Comparison of ENCODE assay signal across 8 mouse cellular contexts in the genomic region with DNA sequence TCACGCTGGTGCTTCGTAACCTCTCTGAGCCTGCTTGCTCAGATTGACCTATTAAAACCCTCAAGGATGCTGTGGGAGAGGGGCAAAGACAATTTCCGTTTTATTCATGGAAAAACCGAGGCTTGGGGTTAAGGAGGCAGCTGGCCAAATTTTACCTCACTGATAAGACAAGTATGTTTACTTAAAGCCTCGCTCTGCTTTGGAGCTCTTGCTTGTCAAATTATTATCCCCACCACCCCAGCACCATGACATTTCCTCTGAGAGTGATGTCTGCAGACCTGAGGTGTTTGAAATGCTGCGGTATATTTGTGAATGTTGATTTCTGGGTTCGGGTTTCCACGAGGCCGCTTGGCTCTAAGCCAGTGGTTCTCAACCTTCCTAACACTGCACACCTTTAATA. TPM values are rescaled to one million over a fixed set of nuclear protein-coding genes. Genes with fewer than 3 reads are reported as not detected.
DNase-seq lines count a peak whose midpoint lies in the region; ATAC-seq and TF ChIP-seq lines count a peak whose summit lies in the region.

No protein-coding gene starts in this region.

- H3K4me1 ChIP-seq in kidney, embryonic 16.5 days (ENCODE audit: insufficient read depth, low read length) = peaks cover 25% of the 10 kb centered on the region
- peaks cover 8% of the 10 kb centered on the region; the same call in 1 of the 2 replicates for H3K4me1 ChIP-seq in embryonic fibroblast, embryonic 13.5 days (ENCODE audit: control insufficient read depth, insufficient read depth, low read length)
- H3K4me1 ChIP-seq in intestine, embryonic 16.5 days (ENCODE audit: control insufficient read depth, insufficient read depth, low read length) = peaks cover 18% of the 10 kb centered on the region
- peaks cover 21% of the 10 kb centered on the region for H3K4me1 ChIP-seq in neural tube, embryonic 14.5 days (ENCODE audit: control insufficient read depth, insufficient read depth, low read length)

- H3K36me3 ChIP-seq in kidney, embryonic 16.5 days (ENCODE audit: insufficient read depth, low read length) = peaks cover 13% of the 10 kb centered on the region
- H3K36me3 ChIP-seq in intestine, embryonic 16.5 days (ENCODE audit: control insufficient read depth, insufficient read depth, low read length) = no peaks in the 10 kb centered on the region
- peaks cover 5% of the 10 kb centered on the region; the same call in 1 of the 2 replicates for H3K36me3 ChIP-seq in neural tube, embryonic 14.5 days (ENCODE audit: control insufficient read depth, insufficient read depth, low read length)

- peak overlapping the region; percentile 66 for H3K4me2 ChIP-seq in kidney, embryonic 16.5 days (replicated peaks; ENCODE audit: low read depth, low read length)
- peak overlapping the region; percentile 93 for H3K4me2 ChIP-seq in intestine, embryonic 16.5 days (ENCODE audit: low read depth, low read length)
- peak overlapping the region; percentile 91 for H3K4me2 ChIP-seq in neural tube, embryonic 14.5 days (ENCODE audit: low read depth, low read length)

- H3K9ac ChIP-seq in kidney, embryonic 16.5 days (replicated peaks; ENCODE audit: low read length) = no peak overlapping the region
- H3K9ac ChIP-seq in intestine, embryonic 16.5 days (ENCODE audit: low read depth, low read length) = no peak overlapping the region
- no peak overlapping the region for H3K9ac ChIP-seq in neural tube, embryonic 14.5 days (replicated peaks; ENCODE audit: low read depth, low read length)

- TF ChIP-seq POLR2A in embryonic fibroblast, embryonic 13.5 days (IDR thresholded peaks at IDR 0.05; ENCODE audit: low read depth, low read length) = no peak

- no peak for DNase-seq in kidney, adult 8-10 months
- DNase-seq in thymus, adult 18-20 months = no peak
- DNase-seq in testis, postnatal 10 days (ENCODE audit: low spot score) = no peak

- H3K27ac ChIP-seq in kidney, embryonic 16.5 days (ENCODE audit: low read length) = 0 out of 2 replicates have a peak overlapping the region, but pooled peaks have one; percentile 7
- no peak overlapping the region for H3K27ac ChIP-seq in embryonic fibroblast, embryonic 13.5 days (ENCODE audit: insufficient read depth, low read length)
- no peak overlapping the region for H3K27ac ChIP-seq in intestine, embryonic 16.5 days (ENCODE audit: low read length)
- no peak overlapping the region for H3K27ac ChIP-seq in neural tube, embryonic 14.5 days (ENCODE audit: low read depth, low read length)

- ATAC-seq in kidney, embryonic 16.5 days (ENCODE audit: low FRiP score, low TSS enrichment) = no peak
- no peak for ATAC-seq in intestine, embryonic 16.5 days
- ATAC-seq in neural tube, embryonic 14.5 days (ENCODE audit: low read depth) = no peak
- no peak for ATAC-seq in activated CD4-positive, CD25-positive, alpha-beta regulatory T cell, adult 4 months

- no peaks in the 10 kb centered on the region for H3K27me3 ChIP-seq in kidney, embryonic 16.5 days (ENCODE audit: insufficient read depth, low read length)
- H3K27me3 ChIP-seq in intestine, embryonic 16.5 days (replicated peaks; ENCODE audit: control insufficient read depth, insufficient read depth, low read length) = no peaks in the 10 kb centered on the region
- no peaks in the 10 kb centered on the region for H3K27me3 ChIP-seq in neural tube, embryonic 14.5 days (ENCODE audit: control insufficient read depth, insufficient read depth, low read length)

- peaks cover 3% of the 10 kb centered on the region; the same call in 1 of the 2 replicates for H3K9me3 ChIP-seq in kidney, embryonic 16.5 days (ENCODE audit: low read length)
- H3K9me3 ChIP-seq in intestine, embryonic 16.5 days (ENCODE audit: control insufficient read depth, low read length) = no peaks in the 10 kb centered on the region
- no peaks in the 10 kb centered on the region for H3K9me3 ChIP-seq in neural tube, embryonic 14.5 days (ENCODE audit: control insufficient read depth, low read length)

- 39% methylated on average over 9 of the region's 9 CpGs for WGBS in kidney, embryonic 16.5 days
- 38% methylated on average over 9 of the region's 9 CpGs for WGBS in intestine, embryonic 16.5 days
- WGBS in neural tube, embryonic 14.5 days = 71% methylated on average over 9 of the region's 9 CpGs

- peak overlapping the region; percentile 88 for H3K4me3 ChIP-seq in kidney, embryonic 16.5 days (ENCODE audit: low read length)
- peak overlapping the region; percentile 90; the same call in 1 of the 2 replicates for H3K4me3 ChIP-seq in embryonic fibroblast, embryonic 13.5 days (ENCODE audit: insufficient read depth, low read length)
- H3K4me3 ChIP-seq in intestine, embryonic 16.5 days (ENCODE audit: low read length) = peak overlapping the region; percentile 2
- peak overlapping the region; percentile 75; the same call in 1 of the 2 replicates for H3K4me3 ChIP-seq in neural tube, embryonic 14.5 days (ENCODE audit: low read depth, low read length)

- no peak for TF ChIP-seq CTCF in embryonic fibroblast, embryonic 13.5 days (IDR thresholded peaks at IDR 0.05; ENCODE audit: borderline replicate concordance, insufficient read depth, low read length)

RNA-seq across cellular contexts. Expression of gene Cand2, which starts 2.0 kb away (rescaled TPM):
- polyA plus RNA-seq in kidney, embryonic 16.5 days (2015; fragmentation: Nextera tagmentation; extraction: Ambion mirVana) = 36.8 and 40.1 TPM in 2 replicates
- polyA plus RNA-seq in embryonic fibroblast, embryonic 13.5 days (2011; ENCODE audit: insufficient read length, low read depth, missing spikeins) = 12.0 and 12.3 TPM in 2 replicates
- 12.6 and 13.3 TPM in 2 replicates for polyA plus RNA-seq in intestine, embryonic 16.5 days (2015; fragmentation: Nextera tagmentation; extraction: Ambion mirVana)
- polyA plus RNA-seq in neural tube, embryonic 14.5 days (2014; fragmentation: Nextera tagmentation; extraction: Ambion mirVana) = 8.3 and 10.8 TPM in 2 replicates
- polyA plus RNA-seq in activated CD4-positive, CD25-positive, alpha-beta regulatory T cell, adult 4 months (2017; shearing (Covaris generic)) = 1 to 10 TPM; 2.3 to 3.3 TPM

RNA-seq across cellular contexts. Expression of gene Tmem40, which starts 14.2 kb away (rescaled TPM):
- polyA plus RNA-seq in kidney, embryonic 16.5 days (2015; fragmentation: Nextera tagmentation; extraction: Ambion mirVana) = 0.86 and 2.1 TPM in 2 replicates
- 1.6 and 2.0 TPM in 2 replicates for polyA plus RNA-seq in embryonic fibroblast, embryonic 13.5 days (2011; ENCODE audit: insufficient read length, low read depth, missing spikeins)
- 0.70 and 1.5 TPM in 2 replicates for polyA plus RNA-seq in intestine, embryonic 16.5 days (2015; fragmentation: Nextera tagmentation; extraction: Ambion mirVana)
- 1.1 and 1.2 TPM in 2 replicates for polyA plus RNA-seq in neural tube, embryonic 14.5 days (2014; fragmentation: Nextera tagmentation; extraction: Ambion mirVana)
- not detected for polyA plus RNA-seq in activated CD4-positive, CD25-positive, alpha-beta regulatory T cell, adult 4 months (2017; shearing (Covaris generic))

RNA-seq across cellular contexts. Expression of gene Rpl32, which starts 32.2 kb away (rescaled TPM):
- 1,760 and 1,914 TPM in 2 replicates for polyA plus RNA-seq in kidney, embryonic 16.5 days (2015; fragmentation: Nextera tagmentation; extraction: Ambion mirVana)
- polyA plus RNA-seq in embryonic fibroblast, embryonic 13.5 days (2011; ENCODE audit: insufficient read length, low read depth, missing spikeins) = 2,350 and 2,369 TPM in 2 replicates
- polyA plus RNA-seq in intestine, embryonic 16.5 days (2015; fragmentation: Nextera tagmentation; extraction: Ambion mirVana) = 1,840 and 1,978 TPM in 2 replicates
- polyA plus RNA-seq in neural tube, embryonic 14.5 days (2014; fragmentation: Nextera tagmentation; extraction: Ambion mirVana) = 1,065 and 1,071 TPM in 2 replicates
- 1,000 to 10,000 TPM; 7,828 to 8,360 TPM for polyA plus RNA-seq in activated CD4-positive, CD25-positive, alpha-beta regulatory T cell, adult 4 months (2017; shearing (Covaris generic))

Comparison
In these comparisons a context has a peak if more than half of its experiments do, and no peak if none do; other contexts are left out.
1. H3K4me3 ChIP-seq: peak in every context shown above with its lines; median percentile 90 in embryonic fibroblast, embryonic 13.5 days; 88 in kidney, embryonic 16.5 days; 75 in neural tube, embryonic 14.5 days; 2 in intestine, embryonic 16.5 days.